Mouse (Mus musculus): ENCODE data around the gene H13. TPM values are rescaled to one million over a fixed set of nuclear protein-coding genes. Genes with fewer than 3 reads are reported as not detected.

Gene H13
- polyA plus RNA-seq (2015; fragmentation: Nextera tagmentation; extraction: Ambion mirVana), result 173 and 174 TPM in 2 replicates

- Histone ChIP-seq H3K4me1 (replicated peaks; ENCODE audit: control insufficient read depth, insufficient read depth, low read length) (peaks cover 36% of the 10 kb centered on the region), H3K36me3 (ENCODE audit: control insufficient read depth, insufficient read depth) (peaks cover 3% of the 10 kb centered on the region; the same call in 1 of the 2 replicates), H3K4me3 (replicated peaks; ENCODE audit: low read length) (peak within 1 kb of the TSS; percentile 99), H3K4me2 (ENCODE audit: low read length) (peak within 1 kb of the TSS; percentile 94), H3K27me3 (replicated peaks; ENCODE audit: control insufficient read depth, insufficient read depth, low read length) (no peaks in the 10 kb centered on the region), H3K9ac (replicated peaks; ENCODE audit: low read depth, low read length) (peak within 1 kb of the TSS; percentile 97), H3K27ac (ENCODE audit: low read length) (peak within 1 kb of the TSS; percentile 82), H3K9me3 (ENCODE audit: control insufficient read depth, low read length) (no peaks in the 10 kb centered on the region)
- ATAC-seq, result peak; percentile 84
- WGBS, result 0% methylated on average over 35 of the region's 35 CpGs
Observed at GRCm38 (mm10) chr2:152669256-152669638, at the start of gene H13. Gene H13, plus strand, starts transcription at chr2:152669461.

- 77% methylated on average over 9 of the region's 9 CpGs for whole genome bisulfite sequencing
- Histone ChIP-seq H3K4me1 (replicated peaks; ENCODE audit: control insufficient read depth, insufficient read depth, low read length) (no peaks in the 10 kb centered on the region), H3K9ac (replicated peaks; ENCODE audit: low read depth, low read length) (no peak overlapping the region), H3K4me3 (replicated peaks; ENCODE audit: low read length) (no peak overlapping the region), H3K27ac (ENCODE audit: low read length) (no peak overlapping the region), H3K36me3 (ENCODE audit: control insufficient read depth, insufficient read depth) (no peaks in the 10 kb centered on the region), H3K9me3 (ENCODE audit: control insufficient read depth, low read length) (no peaks in the 10 kb centered on the region), H3K27me3 (replicated peaks; ENCODE audit: control insufficient read depth, insufficient read depth, low read length) (peaks cover 3% of the 10 kb centered on the region; the same call in 1 of the 2 replicates), H3K4me2 (ENCODE audit: low read length) (no peak overlapping the region)
- no peak for ATAC-seq
Observed at GRCm38 (mm10) chr2:152620367-152621134, 48.7 kb upstream of the H13 start.

- Histone ChIP-seq H3K4me2 (ENCODE audit: low read length) (no peak overlapping the region), H3K9me3 (ENCODE audit: control insufficient read depth, low read length) (no peaks in the 10 kb centered on the region), H3K27me3 (replicated peaks; ENCODE audit: control insufficient read depth, insufficient read depth, low read length) (peaks cover 16% of the 10 kb centered on the region), H3K9ac (replicated peaks; ENCODE audit: low read depth, low read length) (no peak overlapping the region), H3K36me3 (ENCODE audit: control insufficient read depth, insufficient read depth) (no peaks in the 10 kb centered on the region), H3K4me1 (replicated peaks; ENCODE audit: control insufficient read depth, insufficient read depth, low read length) (peaks cover 8% of the 10 kb centered on the region), H3K4me3 (replicated peaks; ENCODE audit: low read length) (no peak overlapping the region), H3K27ac (ENCODE audit: low read length) (no peak overlapping the region)
- WGBS, result 92% methylated on average over 13 of the region's 13 CpGs
- ATAC-seq, result no peak
Observed at GRCm38 (mm10) chr2:152622151-152622550, 47.1 kb upstream of the H13 start.

- 80% methylated on average over 7 of the region's 7 CpGs for WGBS
- no peaks in the 10 kb centered on the region for H3K36me3 ChIP-seq (ENCODE audit: control insufficient read depth, insufficient read depth)
- ATAC-seq, result no peak
Observed at GRCm38 (mm10) chr2:152622953-152623352, 46.3 kb upstream of the H13 start, which contains the start of gene Defb25. Gene Defb25, minus strand, starts transcription at chr2:152623053.

GRCm38 (mm10) chr2:152624566-152624965 is 44.7 kb upstream of the H13 start:
- Histone ChIP-seq H3K4me3 (replicated peaks; ENCODE audit: low read length) (no peak overlapping the region), H3K36me3 (ENCODE audit: control insufficient read depth, insufficient read depth) (no peaks in the 10 kb centered on the region), H3K4me2 (ENCODE audit: low read length) (no peak overlapping the region), H3K27ac (ENCODE audit: low read length) (no peak overlapping the region), H3K9ac (replicated peaks; ENCODE audit: low read depth, low read length) (no peak overlapping the region), H3K27me3 (replicated peaks; ENCODE audit: control insufficient read depth, insufficient read depth, low read length) (peaks cover 34% of the 10 kb centered on the region), H3K9me3 (ENCODE audit: control insufficient read depth, low read length) (no peaks in the 10 kb centered on the region), H3K4me1 (replicated peaks; ENCODE audit: control insufficient read depth, insufficient read depth, low read length) (peaks cover 10% of the 10 kb centered on the region)
- ATAC-seq, result no peak
- 89% methylated on average over 2 of the region's 2 CpGs for WGBS

More at GRCm38 (mm10) chr2:152622953-152623352, 46.3 kb upstream of the H13 start, which contains the start of gene Defb25:
- Histone ChIP-seq H3K27me3 (replicated peaks; ENCODE audit: control insufficient read depth, insufficient read depth, low read length) (peaks cover 22% of the 10 kb centered on the region), H3K9ac (replicated peaks; ENCODE audit: low read depth, low read length) (no peak within 1 kb of the TSS), H3K4me2 (ENCODE audit: low read length) (no peak within 1 kb of the TSS), H3K27ac (ENCODE audit: low read length) (no peak within 1 kb of the TSS), H3K9me3 (ENCODE audit: control insufficient read depth, low read length) (no peaks in the 10 kb centered on the region), H3K4me1 (replicated peaks; ENCODE audit: control insufficient read depth, insufficient read depth, low read length) (peaks cover 10% of the 10 kb centered on the region), H3K4me3 (replicated peaks; ENCODE audit: low read length) (no peak within 1 kb of the TSS)

- Histone ChIP-seq H3K27ac (ENCODE audit: low read length) (no peak overlapping the region), H3K4me1 (replicated peaks; ENCODE audit: control insufficient read depth, insufficient read depth, low read length) (peaks cover 10% of the 10 kb centered on the region), H3K4me3 (replicated peaks; ENCODE audit: low read length) (no peak overlapping the region), H3K9ac (replicated peaks; ENCODE audit: low read depth, low read length) (no peak overlapping the region), H3K27me3 (replicated peaks; ENCODE audit: control insufficient read depth, insufficient read depth, low read length) (peaks cover 34% of the 10 kb centered on the region), H3K4me2 (ENCODE audit: low read length) (no peak overlapping the region), H3K36me3 (ENCODE audit: control insufficient read depth, insufficient read depth) (no peaks in the 10 kb centered on the region), H3K9me3 (ENCODE audit: control insufficient read depth, low read length) (no peaks in the 10 kb centered on the region)
- ATAC-seq, result no peak
- 5% methylated on average over 1 of the region's 1 CpGs for WGBS
Observed at GRCm38 (mm10) chr2:152625256-152625655, 44.0 kb upstream of the H13 start.

GRCm38 (mm10) chr2:152626774-152627591 is 42.3 kb upstream of the H13 start, which contains the start of gene Rem1:
Gene Rem1, plus strand, starts transcription at chr2:152626951.
- ATAC-seq, result no peak
- Histone ChIP-seq H3K4me1 (replicated peaks; ENCODE audit: control insufficient read depth, insufficient read depth, low read length) (peaks cover 10% of the 10 kb centered on the region), H3K9ac (replicated peaks; ENCODE audit: low read depth, low read length) (peak within 1 kb of the TSS; percentile 5; the same call in 1 of the 2 replicates), H3K4me2 (ENCODE audit: low read length) (peak within 1 kb of the TSS; percentile 54), H3K4me3 (replicated peaks; ENCODE audit: low read length) (peak within 1 kb of the TSS; percentile 29), H3K27me3 (replicated peaks; ENCODE audit: control insufficient read depth, insufficient read depth, low read length) (peaks cover 34% of the 10 kb centered on the region), H3K36me3 (ENCODE audit: control insufficient read depth, insufficient read depth) (no peaks in the 10 kb centered on the region), H3K9me3 (ENCODE audit: control insufficient read depth, low read length) (no peaks in the 10 kb centered on the region), H3K27ac (ENCODE audit: low read length) (no peak within 1 kb of the TSS)
- under 1% methylated on average over 56 of the region's 59 CpGs for WGBS

GRCm38 (mm10) chr2:152628066-152628465 is 41.2 kb upstream of the H13 start:
- Histone ChIP-seq H3K4me2 (ENCODE audit: low read length) (no peak overlapping the region), H3K4me1 (replicated peaks; ENCODE audit: control insufficient read depth, insufficient read depth, low read length) (peaks cover 10% of the 10 kb centered on the region), H3K9ac (replicated peaks; ENCODE audit: low read depth, low read length) (no peak overlapping the region), H3K27me3 (replicated peaks; ENCODE audit: control insufficient read depth, insufficient read depth, low read length) (peaks cover 34% of the 10 kb centered on the region), H3K27ac (ENCODE audit: low read length) (no peak overlapping the region), H3K9me3 (ENCODE audit: control insufficient read depth, low read length) (no peaks in the 10 kb centered on the region), H3K4me3 (replicated peaks; ENCODE audit: low read length) (no peak overlapping the region), H3K36me3 (ENCODE audit: control insufficient read depth, insufficient read depth) (no peaks in the 10 kb centered on the region)
- ATAC-seq, result no peak
- 51% methylated on average over 17 of the region's 17 CpGs for WGBS

- Histone ChIP-seq H3K4me1 (replicated peaks; ENCODE audit: control insufficient read depth, insufficient read depth, low read length) (peaks cover 10% of the 10 kb centered on the region), H3K27me3 (replicated peaks; ENCODE audit: control insufficient read depth, insufficient read depth, low read length) (peaks cover 34% of the 10 kb centered on the region), H3K9ac (replicated peaks; ENCODE audit: low read depth, low read length) (no peak overlapping the region), H3K27ac (ENCODE audit: low read length) (no peak overlapping the region), H3K4me3 (replicated peaks; ENCODE audit: low read length) (no peak overlapping the region), H3K4me2 (ENCODE audit: low read length) (no peak overlapping the region), H3K9me3 (ENCODE audit: control insufficient read depth, low read length) (no peaks in the 10 kb centered on the region), H3K36me3 (ENCODE audit: control insufficient read depth, insufficient read depth) (no peaks in the 10 kb centered on the region)
- ATAC-seq, result no peak
- WGBS, result 66% methylated on average over 3 of the region's 3 CpGs
Observed at GRCm38 (mm10) chr2:152629239-152629638, 40.0 kb upstream of the H13 start.

All from forebrain, embryonic 16.5 days (tissue).